Mouse (Mus musculus) E14TG2a.4 (cell line): ENCODE results near the gene Unc13a.

Experiments
- H3K27me3 ChIP-seq: 2 replicates; pipeline ENCODE4 v1.6.1; 2014; ENCODE audit warnings: low read length, control low read depth; ENCODE audit not compliant: insufficient read depth
- H3K36me3 ChIP-seq: 2 replicates; pipeline ENCODE4 v1.6.1; 2014; ENCODE audit warnings: low read length, control low read depth; ENCODE audit not compliant: insufficient read depth
- H3K4me1 ChIP-seq: replicated peaks from 2 replicates; pipeline ENCODE4 v1.6.1; 2014; ENCODE audit warnings: low read depth, low read length, control low read depth
- H3K4me3 ChIP-seq: replicated peaks from 2 replicates; pipeline ENCODE4 v1.5.1; 2014; ENCODE audit warnings: mild to moderate bottlenecking, low read length
- H3K9me3 ChIP-seq: 2 replicates; pipeline ENCODE4 v1.6.1; 2014; ENCODE audit warnings: low read length, control low read depth
- CTCF ChIP-seq: conservative IDR thresholded peaks from 2 replicates; pipeline ENCODE4 v1.5.1; 2014; ENCODE audit warnings: low read length
- NANOG ChIP-seq: IDR thresholded peaks from 2 replicates; pipeline ENCODE4 v1.6.1; 2014; ENCODE audit warnings: borderline replicate concordance, low read length, mixed read lengths
- POU5F1 ChIP-seq: IDR thresholded peaks from 2 replicates; pipeline ENCODE4 v1.6.1; 2014; ENCODE audit warnings: low read length, borderline replicate concordance

Unc13a gene

DNA sequence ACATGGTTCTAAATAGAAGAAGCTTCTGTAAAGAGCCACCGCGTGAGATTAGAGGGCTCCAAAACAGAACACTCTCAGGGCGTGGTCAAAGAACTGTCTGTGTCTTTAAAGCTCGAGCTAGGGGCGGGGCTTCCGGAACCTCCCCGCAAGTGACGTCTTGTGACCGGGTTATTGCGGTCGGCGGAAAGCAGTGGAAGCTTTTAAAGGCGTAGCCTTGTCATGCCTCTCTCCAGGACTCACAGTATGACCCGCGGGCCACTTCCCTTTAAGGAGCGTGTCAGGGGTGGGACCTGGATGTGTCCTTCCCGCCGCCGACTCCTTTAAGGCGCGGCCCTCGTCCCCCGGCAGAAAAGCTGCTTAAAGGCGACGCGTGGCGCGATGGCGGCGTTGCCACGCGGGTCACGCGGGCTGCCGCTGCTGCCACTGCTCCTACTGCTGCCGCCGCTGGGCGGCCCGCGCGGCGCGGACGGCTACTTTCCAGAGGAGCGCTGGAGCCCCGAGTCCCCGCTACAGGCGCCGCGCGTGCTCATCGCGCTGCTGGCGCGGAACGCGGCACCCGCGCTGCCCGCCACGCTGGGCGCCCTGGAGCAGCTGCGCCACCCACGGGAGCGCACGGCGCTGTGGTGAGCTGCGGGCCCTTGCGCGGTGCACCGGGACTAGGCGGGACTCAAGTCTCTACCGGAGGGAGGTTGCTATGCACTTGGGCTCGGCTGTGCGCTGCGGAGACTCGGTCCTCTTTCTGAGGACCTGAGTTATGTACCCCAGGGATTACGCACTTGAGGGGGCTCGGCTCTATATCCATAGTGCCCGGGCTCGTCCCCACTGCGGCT is 60.5 kb downstream of the Unc13a start, which contains the start of gene Colgalt1:
TSS of gene Colgalt1 (plus strand) at position 177 of the 830 bp plus-strand sequence.
- peak within 1 kb of the TSS; percentile 98 for H3K4me3 ChIP-seq
- H3K36me3 ChIP-seq, result peaks cover 48% of the 10 kb centered on the region
- H3K27me3 ChIP-seq, result no peaks in the 10 kb centered on the region
- H3K9me3 ChIP-seq, result no peaks in the 10 kb centered on the region
- H3K4me1 ChIP-seq, result peaks cover 45% of the 10 kb centered on the region
- TF ChIP-seq POU5F1 (no peak), CTCF (no peak), NANOG (no peak)

DNA sequence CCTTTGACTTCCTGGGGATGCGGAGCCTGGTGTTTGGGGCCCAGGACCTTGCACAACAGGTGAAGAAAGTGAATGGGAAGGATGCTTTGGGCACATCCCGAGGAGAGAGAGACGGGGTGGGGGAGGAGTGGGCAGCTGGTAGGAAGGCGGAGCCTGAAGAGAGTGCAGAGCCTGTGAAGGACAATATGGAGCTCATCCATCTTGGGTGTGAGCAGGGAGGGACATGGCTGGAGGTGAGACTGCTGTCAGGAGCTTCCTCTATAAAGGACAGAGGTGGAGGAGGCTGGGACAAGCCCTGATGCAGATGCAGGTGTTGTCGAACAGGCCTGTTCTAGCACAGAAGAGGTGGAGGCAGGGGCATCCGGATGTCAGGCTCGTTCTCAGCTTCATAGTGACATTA is 67.5 kb downstream of the Unc13a start:
- Histone ChIP-seq H3K36me3 (peaks cover 52% of the 10 kb centered on the region), H3K4me3 (no peak overlapping the region), H3K4me1 (peaks cover 31% of the 10 kb centered on the region), H3K9me3 (no peaks in the 10 kb centered on the region), H3K27me3 (peaks cover 35% of the 10 kb centered on the region)
- no peak for TF ChIP-seq CTCF
- TF ChIP-seq NANOG, result no peak
- TF ChIP-seq POU5F1, result no peak

DNA sequence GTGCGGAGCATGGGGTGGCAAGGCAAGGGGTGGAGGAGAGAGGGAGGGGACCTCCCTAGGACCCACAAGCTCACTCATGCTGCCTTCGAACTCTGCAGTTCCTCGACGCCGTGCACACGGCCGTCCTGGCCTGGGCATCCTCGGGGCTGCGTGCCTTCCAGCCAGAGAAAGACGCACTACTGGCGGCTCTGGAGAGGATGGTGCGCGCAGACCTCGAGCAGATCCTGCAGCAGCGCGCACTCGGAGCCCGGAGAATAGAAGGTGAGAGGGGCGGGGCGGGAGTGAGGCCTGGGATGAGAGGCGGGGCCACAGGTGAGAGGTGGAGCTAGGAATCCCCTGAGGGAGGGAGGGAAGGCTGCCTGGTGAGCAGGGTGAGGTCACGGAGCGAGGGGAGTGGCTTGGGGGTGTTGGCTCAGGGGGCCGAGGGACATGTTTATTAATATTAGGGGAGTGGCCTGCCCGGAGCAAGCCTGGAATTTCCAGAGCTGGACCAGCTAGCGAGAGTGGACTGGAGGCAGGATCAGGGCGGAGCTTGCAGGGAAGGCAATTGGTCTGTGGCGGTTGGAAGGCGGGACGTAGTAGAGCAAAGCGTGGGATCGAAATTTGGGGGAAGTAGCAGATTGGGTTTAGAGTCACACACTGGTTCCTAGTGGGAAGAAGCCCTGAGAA is 68.8 kb downstream of the Unc13a start:
- peaks cover 44% of the 10 kb centered on the region for H3K27me3 ChIP-seq
- H3K4me1 ChIP-seq, result peaks cover 30% of the 10 kb centered on the region
- peaks cover 55% of the 10 kb centered on the region for H3K36me3 ChIP-seq
- H3K9me3 ChIP-seq, result no peaks in the 10 kb centered on the region
- H3K4me3 ChIP-seq, result peak overlapping the region; percentile 81
- TF ChIP-seq CTCF, result no peak
- no peak for TF ChIP-seq NANOG
- no peak for TF ChIP-seq POU5F1

DNA sequence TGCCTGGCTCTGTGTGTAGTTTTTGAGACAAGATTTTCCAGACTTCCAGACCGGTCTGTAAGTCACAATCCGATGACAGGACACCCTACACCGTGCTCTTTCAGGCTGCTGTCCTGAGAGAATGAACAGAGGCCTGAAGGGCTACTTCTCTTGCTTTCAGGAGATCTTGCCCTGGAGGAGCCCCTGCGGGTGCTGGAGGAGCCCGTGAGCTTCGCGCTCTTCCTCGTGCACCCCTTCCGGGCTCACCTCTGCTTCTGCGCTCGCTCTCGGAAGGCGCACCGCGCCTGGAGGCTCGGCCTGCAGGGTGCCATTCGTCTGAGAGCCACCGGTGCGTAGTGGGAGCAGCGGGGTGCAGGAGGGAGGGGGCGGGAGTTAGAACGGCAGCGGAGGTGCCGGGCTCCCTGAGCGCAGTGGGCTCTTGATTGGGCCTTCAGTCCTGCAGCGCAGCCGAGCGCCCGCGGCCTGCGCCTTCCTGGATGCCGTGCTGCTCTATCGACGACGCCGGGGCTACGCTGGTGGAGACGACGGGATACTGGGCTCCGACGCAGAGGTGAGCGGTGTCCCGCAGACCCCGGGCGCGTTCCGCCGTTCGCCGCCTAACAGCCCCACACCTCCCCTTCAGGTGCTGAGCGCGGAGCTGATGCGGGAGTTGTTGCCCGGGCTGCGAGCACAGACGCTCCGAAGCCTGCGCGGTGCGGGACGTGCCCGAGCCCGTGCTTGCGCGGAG is 69.5 kb downstream of the Unc13a start:
- Histone ChIP-seq H3K4me1 (peaks cover 31% of the 10 kb centered on the region), H3K36me3 (peaks cover 50% of the 10 kb centered on the region), H3K9me3 (no peaks in the 10 kb centered on the region), H3K4me3 (peak overlapping the region; percentile 81), H3K27me3 (peaks cover 49% of the 10 kb centered on the region)
- TF ChIP-seq CTCF, result no peak
- no peak for TF ChIP-seq NANOG
- no peak for TF ChIP-seq POU5F1

DNA sequence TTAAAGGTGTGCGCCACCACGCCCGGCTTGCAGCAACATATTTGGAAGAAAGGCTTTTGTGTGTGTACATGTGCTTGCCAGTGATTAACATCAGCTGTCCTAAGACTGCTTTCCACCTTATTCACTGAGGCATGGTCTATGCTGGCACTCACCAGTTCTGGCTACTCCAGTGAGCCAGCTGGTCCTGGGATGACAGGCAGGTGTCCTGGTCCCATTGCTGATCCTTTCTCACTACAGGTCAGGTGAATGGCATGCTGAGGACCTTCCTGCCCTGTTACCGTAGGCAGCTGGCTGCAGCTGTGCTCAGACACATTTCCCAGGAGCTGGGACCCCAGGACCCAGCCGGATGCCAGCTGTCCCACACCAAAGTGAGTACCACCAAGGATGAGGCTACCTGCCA is 72.7 kb downstream of the Unc13a start:
- H3K27me3 ChIP-seq, result peaks cover 49% of the 10 kb centered on the region
- H3K4me3 ChIP-seq, result no peak overlapping the region
- peaks cover 47% of the 10 kb centered on the region for H3K4me1 ChIP-seq
- TF ChIP-seq NANOG (no peak), CTCF (no peak), POU5F1 (no peak)
- H3K9me3 ChIP-seq, result no peaks in the 10 kb centered on the region
- H3K36me3 ChIP-seq, result peaks cover 48% of the 10 kb centered on the region

DNA sequence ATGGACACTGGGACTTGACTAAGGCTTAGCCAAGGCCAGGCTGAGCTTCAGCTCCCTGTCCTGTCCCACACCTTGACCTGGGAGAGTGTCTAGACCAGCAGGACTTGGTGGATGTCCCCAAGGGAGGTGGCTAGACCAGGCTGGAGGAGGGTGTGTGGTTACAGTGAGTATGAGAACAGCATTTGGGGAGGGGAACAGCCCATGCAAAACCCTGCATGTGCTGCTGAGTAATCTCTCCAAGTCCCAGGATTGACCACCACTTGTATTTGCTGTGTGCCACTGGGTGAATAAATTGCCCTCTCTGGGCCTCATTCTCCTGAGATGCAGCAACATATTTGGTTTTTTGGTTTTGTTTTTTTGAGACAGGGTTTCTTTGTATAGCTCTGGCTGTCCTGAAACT is 73.2 kb downstream of the Unc13a start:
- TF ChIP-seq CTCF (no peak), NANOG (no peak), POU5F1 (no peak)
- Histone ChIP-seq H3K27me3 (peaks cover 48% of the 10 kb centered on the region), H3K4me3 (no peak overlapping the region), H3K9me3 (no peaks in the 10 kb centered on the region), H3K36me3 (peaks cover 48% of the 10 kb centered on the region), H3K4me1 (peaks cover 46% of the 10 kb centered on the region)

DNA sequence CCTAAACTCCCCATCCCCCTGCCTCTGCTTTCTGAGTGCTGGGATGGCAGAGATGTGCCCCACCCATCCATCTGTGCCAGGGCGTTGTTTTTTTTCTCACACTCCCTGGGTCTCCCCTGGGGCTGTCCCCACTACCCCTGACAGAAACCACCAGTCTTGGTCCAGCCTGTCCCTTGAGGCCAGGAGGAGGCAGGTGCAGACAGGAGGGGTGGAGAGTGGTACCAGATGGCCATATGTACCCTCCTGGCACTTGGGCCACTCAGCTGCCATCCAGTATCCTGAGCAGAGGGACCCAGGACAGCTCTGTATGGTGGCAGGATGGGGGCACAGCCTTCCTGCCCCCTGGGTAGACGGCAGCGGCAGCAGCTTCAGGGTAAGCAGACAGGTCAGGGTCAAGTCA is 74.1 kb downstream of the Unc13a start, which contains the start of gene Fam129c:
TSS of gene Fam129c (plus strand) at position 198 of the 400 bp plus-strand sequence.
- Histone ChIP-seq H3K4me3 (no peak within 1 kb of the TSS), H3K27me3 (peaks cover 45% of the 10 kb centered on the region), H3K36me3 (peaks cover 52% of the 10 kb centered on the region), H3K9me3 (no peaks in the 10 kb centered on the region), H3K4me1 (peaks cover 46% of the 10 kb centered on the region)
- TF ChIP-seq NANOG (no peak), CTCF (no peak), POU5F1 (no peak)

DNA sequence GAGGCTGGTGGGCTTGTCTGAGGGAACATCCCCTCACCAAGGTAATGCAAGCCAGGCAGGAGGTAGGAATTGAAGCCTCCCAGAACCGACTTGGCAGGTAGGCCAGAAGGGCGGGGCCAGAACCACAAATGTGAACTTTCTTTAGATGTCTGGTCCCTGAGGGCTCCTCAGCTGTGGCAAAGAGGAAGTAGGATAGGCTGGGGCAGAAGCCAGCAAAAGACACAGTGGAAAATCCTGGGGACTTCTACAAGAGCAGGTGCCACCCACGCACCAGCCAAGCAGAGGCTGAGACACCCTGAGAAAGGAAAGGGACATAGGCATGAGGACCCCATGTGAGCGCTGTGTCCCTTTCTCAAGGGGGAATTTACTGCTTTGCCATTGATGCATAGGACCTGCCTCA is 74.8 kb downstream of the Unc13a start:
- peaks cover 39% of the 10 kb centered on the region for H3K27me3 ChIP-seq
- no peak for TF ChIP-seq CTCF
- no peak for TF ChIP-seq POU5F1
- H3K4me3 ChIP-seq, result no peak overlapping the region
- H3K36me3 ChIP-seq, result peaks cover 52% of the 10 kb centered on the region
- no peaks in the 10 kb centered on the region for H3K9me3 ChIP-seq
- peaks cover 42% of the 10 kb centered on the region for H3K4me1 ChIP-seq
